Mouse (Mus musculus) G1E (cell line): ENCODE results near the gene Cep164.

Experiments
- CTCF ChIP-seq: IDR thresholded peaks from 2 replicates; pipeline ENCODE4 v1.5.1; 2012; ENCODE audit warnings: low read depth, low read length, inconsistent platforms, mixed read lengths
- TAL1 ChIP-seq: conservative IDR thresholded peaks from 2 replicates; pipeline ENCODE4 v1.6.1; 2012; ENCODE audit warnings: low read depth, low read length, inconsistent platforms, mixed read lengths

- no peak for TF ChIP-seq CTCF
- TF ChIP-seq TAL1: no peak
Measured at GRCm38 (mm10) chr9:45774088-45774487, 54.4 kb downstream of the Cep164 start.
